Mouse (Mus musculus) left cerebral cortex, adult 8-10 months (tissue): ENCODE measurements around the gene Deaf1. TPM values are rescaled to one million over a fixed set of nuclear protein-coding genes. Genes with fewer than 3 reads are reported as not detected.
"Not testable (repeated sequence)": the region's sequence is repeated elsewhere in the genome, so short reads cannot be mapped to it uniquely, and the experiment has no call there.

Experiments used
- DNase-seq, 2 experiments: peaks; one replicate each; pipeline ENCODE4 v3.0.0; 2022; ENCODE audit warnings: low spot score in 2 of 2
- total RNA-seq, 4 experiments: library from RNA; stranded (reverse); gene quantifications; 2 replicates each; pipeline ENCODE4 v1.2.4; 2022

Deaf1 gene
- total RNA-seq, 4 experiments from 2014 or later: 57.2 to 76.6 (median 68.2) TPM

DNA sequence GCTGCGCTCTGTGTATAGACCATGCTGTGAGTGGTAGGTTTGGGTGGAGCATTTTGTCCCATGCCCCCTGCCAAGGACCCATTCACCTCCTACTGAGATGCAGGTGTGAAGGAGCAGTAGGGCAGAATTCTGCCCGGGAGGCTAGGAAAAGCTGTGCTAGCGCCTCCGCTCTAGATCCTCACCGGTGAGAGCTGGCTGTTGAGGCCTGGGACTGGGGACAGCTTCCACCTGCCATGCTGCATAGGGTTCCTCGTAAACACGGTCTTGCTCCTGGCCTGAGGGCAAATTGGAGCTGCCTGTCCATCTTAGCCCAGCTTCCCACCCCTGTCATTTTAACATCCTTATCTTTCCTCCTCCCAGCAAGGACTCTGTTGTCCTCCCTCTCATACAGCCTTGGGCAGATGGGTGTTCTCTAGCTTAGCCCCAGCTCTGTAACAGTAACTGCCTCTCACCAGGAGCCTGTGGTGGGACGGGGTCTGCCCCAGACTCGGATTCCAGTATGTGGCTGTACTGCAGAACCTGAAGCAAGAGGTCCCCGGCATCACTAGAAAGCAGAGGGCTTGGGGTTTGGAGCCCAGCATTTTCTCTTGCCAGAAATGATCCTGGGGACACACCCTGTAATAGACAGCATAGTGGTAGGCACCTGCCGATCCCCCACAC is 63.3 kb downstream of the Deaf1 start:
- DNase-seq: no peak

- DNase-seq: no peak
Observed at GRCm38 (mm10) chr7:141263640-141264039, 63.9 kb downstream of the Deaf1 start.

DNA sequence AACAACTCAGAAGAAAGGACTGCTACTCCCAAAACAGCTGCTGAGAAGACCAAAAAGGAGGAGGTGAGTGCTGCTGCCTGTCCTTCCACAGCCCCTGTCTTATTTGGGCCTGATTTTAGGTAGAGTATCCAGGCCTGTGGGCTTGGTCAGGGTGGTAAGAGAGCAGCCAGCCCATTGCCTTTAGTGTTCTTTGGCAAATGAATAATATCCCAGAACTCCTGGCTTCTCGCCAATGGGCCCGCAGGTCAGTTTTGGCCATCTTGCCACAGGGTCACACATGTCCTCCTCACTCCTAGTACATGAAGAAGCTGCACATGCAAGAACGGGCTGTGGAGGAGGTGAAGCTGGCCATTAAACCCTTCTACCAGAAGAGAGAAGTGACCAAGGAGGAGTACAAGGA is 66.0 kb downstream of the Deaf1 start:
- DNase-seq: no peak

DNA sequence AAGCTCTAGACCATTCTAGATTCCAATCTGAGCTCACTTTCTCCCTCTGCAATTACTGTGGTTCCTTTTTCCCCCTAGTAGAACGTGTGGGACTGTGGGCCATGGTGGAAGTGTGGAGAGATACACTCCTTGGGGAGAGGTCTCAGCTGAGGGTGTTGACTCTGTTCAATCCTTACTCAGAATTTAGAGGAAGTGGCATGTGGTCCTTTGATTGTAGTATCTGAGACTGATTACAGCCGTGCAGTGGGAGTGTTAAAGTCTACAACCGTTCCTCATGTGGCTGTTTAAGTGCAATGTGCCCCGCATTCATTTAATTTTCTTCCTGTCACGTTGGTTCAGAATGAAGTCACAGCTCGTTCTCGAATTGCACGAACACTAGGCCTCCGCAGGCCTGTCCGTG is 71.3 kb downstream of the Deaf1 start:
- DNase-seq: no peak

DNA sequence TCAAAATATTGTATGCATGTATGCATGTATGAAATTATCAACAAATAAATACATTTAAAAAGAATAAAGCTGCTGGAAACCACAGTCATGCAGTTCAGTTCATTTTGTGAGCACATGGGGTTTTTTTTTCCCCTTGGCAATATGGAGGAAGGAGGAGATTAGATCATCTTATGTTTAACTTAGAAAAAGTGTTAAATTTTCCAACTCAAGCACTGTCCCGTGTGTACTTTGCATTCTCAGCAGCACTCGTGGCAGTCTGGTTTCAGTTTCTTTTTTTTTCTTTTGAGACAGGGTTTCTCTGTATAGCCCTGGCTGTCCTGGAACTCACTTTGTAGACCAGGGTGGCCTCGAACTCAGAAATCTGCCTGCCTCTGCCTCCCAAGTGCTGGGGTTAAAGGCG is 77.0 kb downstream of the Deaf1 start:
- not testable (repeated sequence) for DNase-seq

Other genes starting within 250 kb of the Deaf1 start
- under 1 TPM in 1 of 4 experiments, not detected in 3; 0.57 TPM for gene Pkp3, start 249.5 kb downstream of the Deaf1 start, total RNA-seq
- gene Sigirr, start 227.1 kb downstream of the Deaf1 start, total RNA-seq: 1 to 10 TPM; 2.3 to 2.6 (median 2.5) TPM
- gene Ano9, start 209.9 kb downstream of the Deaf1 start, total RNA-seq: not detected
- 10 to 100 TPM; 48.4 to 57.7 (median 52.3) TPM for gene Ptdss2, start 205.3 kb downstream of the Deaf1 start, total RNA-seq
- 10 to 100 TPM; 41.0 to 52.8 (median 44.8) TPM for gene Rnh1, start 154.8 kb downstream of the Deaf1 start, total RNA-seq
- 100 to 1,000 TPM; 226 to 267 (median 258) TPM for gene Hras, start 133.7 kb downstream of the Deaf1 start, total RNA-seq
- gene Lrrc56, start 133.5 kb downstream of the Deaf1 start, total RNA-seq: 1 to 10 TPM; 3.5 to 5.7 (median 5.3) TPM
- gene Lmntd2, start 113.6 kb downstream of the Deaf1 start, total RNA-seq: under 1 TPM in 2 of 4 experiments, not detected in 2; 0.17 to 0.25 TPM
- gene Rassf7, start 111.8 kb downstream of the Deaf1 start, total RNA-seq: 1 to 10 TPM in 3 of 4 experiments, under 1 TPM in 1; 0.89 to 2.7 (median 2.4) TPM
- 10 to 100 TPM; 65.7 to 76.5 (median 68.5) TPM for gene Phrf1, start 98.9 kb downstream of the Deaf1 start, total RNA-seq
- 1 to 10 TPM in 3 of 4 experiments, under 1 TPM in 1; 0.65 to 2.8 (median 1.7) TPM for gene Irf7, start 61.2 kb downstream of the Deaf1 start, total RNA-seq
- not detected for gene Cdhr5, start 50.9 kb downstream of the Deaf1 start, total RNA-seq
- gene Sct, start 48.6 kb downstream of the Deaf1 start, total RNA-seq: not detected
- under 1 TPM; 0.44 to 0.84 (median 0.50) TPM for gene Drd4, start 35.7 kb downstream of the Deaf1 start, total RNA-seq
- gene Tmem80, start within 50 bp of the Deaf1 start, total RNA-seq: 10 to 100 TPM; 30.2 to 32.2 (median 30.6) TPM
- gene Eps8l2, start 11.2 kb upstream of the Deaf1 start, total RNA-seq: 1 to 10 TPM; 5.4 to 7.9 (median 6.4) TPM
- gene Taldo1, start 64.5 kb upstream of the Deaf1 start, total RNA-seq: 100 to 1,000 TPM in 3 of 4 experiments, 10 to 100 TPM in 1; 99.3 to 109 (median 106) TPM
- gene Gatd1, start 86.4 kb upstream of the Deaf1 start, total RNA-seq: 10 to 100 TPM; 40.6 to 48.1 (median 44.6) TPM
- 100 to 1,000 TPM; 286 to 326 (median 299) TPM for gene Cend1, start 101.8 kb upstream of the Deaf1 start, total RNA-seq
- gene Slc25a22, start 110.2 kb upstream of the Deaf1 start, total RNA-seq: 100 to 1,000 TPM; 245 to 266 (median 253) TPM
- 1 to 10 TPM in 3 of 4 experiments, under 1 TPM in 1; 0.88 to 2.5 (median 1.3) TPM for gene Pidd1, start 116.3 kb upstream of the Deaf1 start, total RNA-seq
- gene Rplp2, start 119.7 kb upstream of the Deaf1 start, total RNA-seq: 100 to 1,000 TPM; 524 to 612 (median 563) TPM
- gene Pnpla2, start 127.5 kb upstream of the Deaf1 start, total RNA-seq: 10 to 100 TPM; 21.2 to 32.6 (median 27.2) TPM
- gene Cracr2b, start 133.4 kb upstream of the Deaf1 start, total RNA-seq: 1 to 10 TPM; 3.9 to 5.4 (median 4.4) TPM
- gene Cd151, start 139.7 kb upstream of the Deaf1 start, total RNA-seq: 10 to 100 TPM; 30.2 to 35.5 (median 33.4) TPM
- 10 to 100 TPM; 32.2 to 42.4 (median 33.2) TPM for gene Polr2l, start 147.4 kb upstream of the Deaf1 start, total RNA-seq
- 10 to 100 TPM; 17.6 to 28.0 (median 23.9) TPM for gene Tspan4, start 147.6 kb upstream of the Deaf1 start, total RNA-seq
- gene Chid1, start 212.2 kb upstream of the Deaf1 start, total RNA-seq: 10 to 100 TPM; 66.8 to 72.6 (median 69.2) TPM
- gene Ap2a2, start 234.5 kb upstream of the Deaf1 start, total RNA-seq: 100 to 1,000 TPM; 188 to 206 (median 202) TPM